Mouse (Mus musculus) heart, postnatal 0 days (tissue): ENCODE data around the gene Rnf121.

Experiments
- CTCF ChIP-seq: IDR thresholded peaks from 2 replicates; pipeline ENCODE4 v1.5.1; 2016; ENCODE audit warnings: antibody characterized with exemption, control low read depth, low read depth
- EP300 ChIP-seq: IDR thresholded peaks from 2 replicates; pipeline ENCODE4 v1.6.1; 2016; ENCODE audit warnings: antibody characterized with exemption, low read depth

- TF ChIP-seq CTCF (no peak), EP300 (no peak)
Observed at GRCm38 (mm10) chr7:101974505-101974904, 90.8 kb downstream of the Rnf121 start.
